Mouse (Mus musculus) embryonic fibroblast, embryonic 13.5 days (primary cell): ENCODE data around the gene Ccdc162.

Experiments
- CTCF ChIP-seq: IDR thresholded peaks from 2 replicates; pipeline ENCODE4 v1.5.1; 2011; ENCODE audit warnings: mild to moderate bottlenecking, control low read depth, low read length, moderate library complexity, borderline replicate concordance; ENCODE audit not compliant: insufficient read depth
- POLR2A ChIP-seq: IDR thresholded peaks from 2 replicates; pipeline ENCODE4 v1.6.1; 2011; ENCODE audit warnings: low read depth, mild to moderate bottlenecking, control low read depth, low read length, moderate library complexity

DNA sequence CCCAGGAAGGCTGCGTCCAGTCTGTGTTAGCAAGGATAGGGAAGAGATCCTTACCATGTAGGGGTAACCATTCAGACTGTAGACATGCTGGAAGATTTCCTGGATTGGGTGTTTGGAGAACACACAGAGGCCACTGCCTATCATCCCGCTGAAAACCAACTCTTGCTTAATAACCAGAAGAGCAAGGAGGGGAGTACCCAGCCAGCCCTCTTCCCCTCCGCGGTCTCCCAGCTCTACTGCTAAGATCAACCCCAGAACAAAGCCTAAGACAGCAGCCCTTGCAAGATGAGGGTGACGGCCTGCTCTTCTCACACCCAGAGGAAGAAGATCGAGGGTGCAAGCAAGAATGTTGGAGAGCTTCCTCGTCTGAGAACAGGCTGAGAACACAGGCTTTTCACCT lies 227.6 kb downstream of the Ccdc162 start:
- TF ChIP-seq CTCF (no peak), POLR2A (no peak)
